Mouse (Mus musculus) monocyte, adult 2 months (primary cell): ENCODE data around the gene Bcar3.

Source experiments
- DNase-seq, 2 experiments: peaks; one replicate each; pipeline ENCODE4 v3.0.0; 2022; ENCODE audit warnings: low spot score in 2 of 2, low read depth in 1 of 2

The Bcar3 gene

DNA sequence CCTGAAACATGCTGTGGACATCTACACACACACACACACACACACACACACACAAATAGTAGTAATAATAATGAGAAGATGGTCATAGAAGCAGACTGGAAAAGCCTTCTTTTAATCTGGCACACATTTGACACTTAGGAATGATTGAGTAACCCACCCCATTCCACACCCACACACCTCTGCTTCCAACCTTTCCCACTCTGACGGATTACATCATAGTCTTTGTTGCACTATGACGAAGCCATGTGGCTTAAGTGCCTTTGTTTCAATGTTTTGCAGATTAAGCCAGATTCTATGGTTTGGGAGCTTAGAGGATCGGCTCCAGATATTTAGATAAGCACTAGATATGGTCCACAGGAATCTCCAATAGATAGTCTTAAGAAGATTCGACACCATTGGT is 42.1 kb downstream of the Bcar3 start:
- DNase-seq: no peak

- no peak for DNase-seq
Observed at GRCm38 (mm10) chr3:122337992-122338391, 44.1 kb downstream of the Bcar3 start.

GRCm38 (mm10) chr3:122338897-122339296 is 45.0 kb downstream of the Bcar3 start:
- DNase-seq: no peak

- peak in 1 of 2 experiments; percentile 13 for DNase-seq
Observed at GRCm38 (mm10) chr3:122340135-122341068, 46.5 kb downstream of the Bcar3 start.

GRCm38 (mm10) chr3:122343437-122343853 is 49.5 kb downstream of the Bcar3 start:
- no peak for DNase-seq

GRCm38 (mm10) chr3:122344350-122344749 is 50.4 kb downstream of the Bcar3 start:
- DNase-seq: no peak

DNA sequence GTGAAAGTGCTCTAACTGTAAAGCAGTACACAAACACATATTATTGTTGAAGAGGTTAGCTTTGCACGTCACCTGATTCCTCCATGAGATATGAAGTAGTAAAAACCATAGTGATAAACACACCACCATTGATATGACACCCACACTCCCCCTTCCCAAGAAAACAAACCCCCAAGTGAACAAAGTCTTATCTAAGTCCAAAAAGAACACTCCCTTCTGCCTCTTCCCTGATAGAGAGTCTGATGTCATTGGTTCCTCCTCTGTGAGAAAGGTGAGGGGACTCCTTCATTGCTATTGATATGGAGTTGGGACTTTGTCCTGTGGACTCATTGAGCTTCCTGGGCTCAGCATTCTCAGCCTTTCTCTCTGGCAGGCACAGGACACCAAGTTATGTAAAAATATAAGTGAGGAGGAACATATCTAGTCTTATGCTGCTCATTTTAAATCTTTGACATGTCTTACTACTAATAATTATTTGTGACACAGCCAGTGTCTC is 52.1 kb downstream of the Bcar3 start:
- no peak for DNase-seq

DNA sequence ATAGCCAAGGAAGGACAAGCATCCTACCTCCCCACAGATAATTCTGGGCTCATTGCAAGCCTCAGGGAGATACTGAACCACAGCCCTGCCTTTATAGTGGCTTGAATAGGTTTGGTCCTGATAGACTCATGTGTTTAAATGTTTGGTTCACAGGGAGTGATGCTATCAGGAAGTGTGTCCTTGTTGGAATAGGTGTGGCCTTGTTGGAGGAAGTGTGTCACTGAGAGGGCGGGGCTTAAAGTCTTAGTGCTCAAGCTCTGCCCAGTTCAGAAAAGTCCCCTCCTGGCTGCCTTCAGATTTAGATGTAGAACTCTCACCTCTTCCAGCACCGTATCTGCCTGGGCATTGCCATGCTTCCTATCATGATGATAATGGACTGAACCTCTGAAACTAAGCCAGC is 52.7 kb downstream of the Bcar3 start:
- DNase-seq: no peak

DNA sequence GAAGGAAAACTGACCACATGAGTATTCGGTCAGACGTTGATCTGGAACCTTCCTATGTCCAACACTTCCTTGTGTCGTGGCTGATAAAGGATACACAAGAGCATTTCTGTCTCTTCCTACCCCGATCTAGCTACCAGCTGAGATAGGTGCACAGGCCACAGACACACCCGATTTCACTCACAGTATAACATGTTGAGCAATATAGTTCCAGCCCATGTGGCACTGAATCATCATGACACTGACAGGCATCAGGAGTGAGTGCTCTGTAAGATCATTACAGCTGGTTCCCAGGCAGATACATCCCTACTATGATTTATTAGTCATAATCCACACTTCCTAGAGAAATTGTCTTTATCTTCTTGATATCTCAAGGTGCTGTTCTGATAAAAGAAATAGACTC is 54.7 kb downstream of the Bcar3 start:
- peak in 1 of 2 experiments; percentile 2 for DNase-seq

DNA sequence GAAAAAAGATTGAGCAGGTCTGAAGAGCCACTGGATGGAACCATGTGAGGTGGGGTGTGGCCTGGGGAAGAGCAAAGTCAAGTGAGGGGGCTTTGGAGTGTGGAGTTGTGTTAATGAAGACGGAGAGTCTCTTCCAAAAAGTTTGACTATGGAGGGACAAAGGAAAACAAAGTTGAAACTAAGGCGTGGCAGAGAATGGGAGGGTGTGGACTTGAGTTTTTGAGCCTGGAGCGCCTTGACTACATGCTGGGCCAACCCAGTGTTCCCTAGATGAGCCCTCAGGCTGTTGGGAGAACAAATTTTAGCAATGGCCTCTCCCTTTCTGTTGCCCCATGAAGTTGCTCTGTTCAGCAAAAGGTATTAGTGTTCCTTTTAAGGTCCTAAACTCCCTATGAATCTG is 58.9 kb downstream of the Bcar3 start:
- no peak for DNase-seq

DNA sequence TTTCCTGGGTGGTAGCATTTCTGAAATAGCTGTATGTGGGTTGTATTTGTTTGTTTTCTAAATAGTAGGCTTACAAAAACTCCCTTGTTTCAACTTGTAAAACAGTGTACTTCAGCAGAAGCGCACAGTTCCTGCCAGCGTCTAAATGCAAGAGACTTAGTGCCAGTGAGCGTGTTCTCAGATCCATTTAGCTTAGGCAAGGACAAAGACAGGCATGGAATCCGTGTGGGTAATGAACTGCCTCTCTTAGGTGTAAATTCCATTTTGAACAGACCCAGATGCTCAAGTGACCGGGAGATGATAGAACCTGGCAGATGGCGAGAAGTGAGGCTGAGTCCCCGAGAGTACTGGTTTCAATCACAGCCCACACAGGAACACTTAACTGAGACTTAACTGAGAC is 65.5 kb downstream of the Bcar3 start:
- DNase-seq: no peak

DNA sequence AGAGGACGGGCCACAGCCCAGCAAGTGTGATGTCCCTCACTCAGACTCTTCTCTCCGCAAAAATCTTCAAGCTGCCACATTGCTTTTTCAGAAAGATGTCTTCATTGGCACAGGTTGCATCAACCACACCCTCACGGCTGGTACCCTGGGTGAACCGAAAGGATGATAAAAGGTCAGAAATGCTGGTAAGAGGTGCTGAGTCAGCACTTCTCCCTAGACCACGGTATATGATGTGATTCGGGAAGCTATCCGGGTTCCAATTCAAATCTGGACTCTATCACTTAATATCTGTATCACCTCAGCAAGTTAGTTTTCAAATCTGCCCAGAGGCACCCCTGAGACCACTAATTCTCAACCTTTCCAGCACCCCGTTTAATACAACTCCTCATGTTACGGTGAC is 66.0 kb downstream of the Bcar3 start:
- no peak for DNase-seq

GRCm38 (mm10) chr3:122360721-122361138 is 66.8 kb downstream of the Bcar3 start:
- no peak for DNase-seq

DNA sequence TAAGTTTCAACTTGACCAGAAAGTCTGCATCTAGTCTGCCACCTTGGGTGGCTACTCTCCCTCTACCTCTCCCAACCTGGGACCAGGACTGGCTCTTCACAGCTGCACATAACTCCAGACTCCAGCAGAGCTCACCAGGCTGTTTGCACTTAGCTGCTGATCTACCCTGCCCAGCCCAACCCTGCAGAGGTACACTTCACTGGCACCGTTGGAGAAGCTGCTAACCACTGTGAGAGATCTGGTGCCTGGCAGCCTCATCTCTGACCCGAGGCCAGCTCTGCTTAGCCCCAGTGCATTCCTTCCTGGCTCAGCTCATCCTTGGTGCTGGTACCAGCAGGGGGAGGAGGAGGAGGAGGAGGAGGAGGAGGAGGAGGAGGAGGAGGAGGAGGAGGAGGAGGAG is 68.8 kb downstream of the Bcar3 start:
- no peak for DNase-seq

DNA sequence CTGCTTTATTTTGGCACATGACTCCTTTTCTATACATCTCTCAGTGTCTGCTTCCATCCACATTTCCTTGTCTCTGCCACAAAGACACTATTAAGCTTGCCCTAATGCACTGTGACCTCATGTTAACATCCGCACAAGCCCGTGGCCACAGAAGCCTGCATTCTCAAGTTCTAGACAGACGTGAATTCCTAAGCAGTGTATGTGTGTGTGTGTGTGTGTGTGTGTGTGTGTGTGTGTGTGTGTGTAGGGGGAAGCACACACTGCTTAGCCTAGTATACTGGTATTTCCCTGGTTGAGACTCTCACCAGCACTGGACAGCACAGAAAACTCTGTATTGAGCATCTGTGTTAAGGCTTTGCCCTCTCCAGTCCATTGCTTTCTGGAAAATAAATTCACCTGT is 70.6 kb downstream of the Bcar3 start:
- DNase-seq: no peak

DNA sequence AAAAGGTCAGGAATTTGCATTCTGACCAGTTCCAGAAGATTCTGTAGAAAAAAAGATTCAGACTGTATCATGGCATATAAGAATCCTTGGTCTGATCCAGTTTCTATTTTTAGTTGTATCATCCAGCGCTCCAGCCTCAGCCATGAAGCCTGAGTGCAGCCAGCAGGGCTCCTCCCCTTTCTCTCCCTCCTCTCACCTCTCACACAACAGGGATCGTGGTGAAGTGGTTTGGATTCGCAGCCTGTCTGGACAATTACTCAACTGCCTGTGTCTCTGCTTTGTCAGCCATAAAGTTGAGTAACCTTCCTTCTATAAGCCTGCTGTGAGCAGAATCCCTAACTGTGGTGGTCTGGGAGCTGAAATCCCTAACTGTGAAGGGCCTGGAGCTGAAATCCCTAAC is 71.4 kb downstream of the Bcar3 start:
- DNase-seq: no peak

GRCm38 (mm10) chr3:122371646-122372341 is 77.9 kb downstream of the Bcar3 start:
- no peak for DNase-seq

GRCm38 (mm10) chr3:122372617-122373016 is 78.7 kb downstream of the Bcar3 start:
- no peak for DNase-seq

DNA sequence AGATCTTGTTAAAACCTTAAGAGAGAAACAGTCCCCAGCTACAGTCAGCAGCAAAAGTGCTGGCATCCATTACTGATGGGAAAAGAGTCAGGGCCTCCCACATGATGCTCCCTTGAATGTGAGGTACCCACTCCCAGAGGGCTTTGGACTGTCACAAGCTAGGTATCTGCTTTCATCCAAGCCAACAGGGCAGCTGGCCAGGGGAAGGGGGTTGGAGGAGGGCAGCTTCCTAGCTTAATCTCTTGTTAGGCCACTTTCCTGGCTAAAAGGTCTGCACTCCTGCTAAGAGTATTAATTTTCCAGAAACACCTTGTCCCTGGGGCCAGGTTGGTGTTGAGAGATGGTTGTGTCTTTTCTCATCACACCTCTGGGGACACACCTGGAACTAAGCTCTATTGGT is 82.1 kb downstream of the Bcar3 start:
- DNase-seq: no peak

DNA sequence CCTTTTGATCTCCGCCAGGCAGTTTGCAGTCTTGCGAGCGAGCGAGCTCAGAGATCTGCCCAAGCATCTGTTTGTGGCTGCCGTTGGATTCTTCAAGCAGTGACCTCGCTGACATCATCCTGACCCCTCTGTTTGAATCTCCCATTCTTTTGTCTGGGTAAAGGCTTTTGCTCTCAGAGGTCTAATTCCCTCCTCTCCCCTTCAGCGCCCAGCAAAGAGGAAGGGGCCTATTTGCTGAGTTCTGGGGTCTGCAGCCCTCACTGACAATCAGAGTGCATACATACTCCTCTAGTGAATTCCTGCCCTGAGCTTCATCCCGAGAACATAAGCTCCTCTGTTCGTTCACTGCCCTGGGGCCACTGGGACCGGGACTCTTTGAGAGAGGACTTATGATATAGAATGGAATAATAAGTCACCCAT is 82.5 kb downstream of the Bcar3 start:
- no peak for DNase-seq

DNA sequence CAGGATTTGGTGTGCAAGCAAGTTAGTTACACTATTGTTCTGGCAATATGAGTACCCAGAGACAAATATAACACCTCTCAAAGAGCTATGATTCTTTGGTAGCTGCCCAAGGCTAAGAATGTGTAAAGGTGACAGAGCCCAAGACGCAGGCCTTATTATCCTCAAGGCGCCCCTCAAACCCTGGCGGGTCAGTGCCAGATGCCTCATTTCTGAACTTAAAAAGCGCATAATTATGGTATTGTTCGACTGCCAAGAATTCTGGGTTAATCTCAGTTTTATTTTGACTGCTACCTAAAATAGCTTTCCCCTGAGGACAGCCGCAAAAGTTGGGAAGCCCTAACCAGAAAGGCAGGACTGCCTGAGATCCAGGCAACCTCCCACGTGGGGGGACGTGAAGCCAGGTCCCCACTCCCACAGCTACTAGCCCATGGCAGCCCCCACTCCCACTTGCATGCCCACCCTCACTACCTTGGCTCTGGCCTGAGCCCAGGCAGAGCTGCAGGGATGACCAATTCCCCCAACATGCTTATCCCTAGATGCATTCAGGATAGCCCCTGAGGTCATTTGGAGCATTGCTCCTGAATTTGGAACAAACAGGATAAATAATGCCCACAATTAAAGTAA is 83.0 kb downstream of the Bcar3 start:
- no peak for DNase-seq

DNA sequence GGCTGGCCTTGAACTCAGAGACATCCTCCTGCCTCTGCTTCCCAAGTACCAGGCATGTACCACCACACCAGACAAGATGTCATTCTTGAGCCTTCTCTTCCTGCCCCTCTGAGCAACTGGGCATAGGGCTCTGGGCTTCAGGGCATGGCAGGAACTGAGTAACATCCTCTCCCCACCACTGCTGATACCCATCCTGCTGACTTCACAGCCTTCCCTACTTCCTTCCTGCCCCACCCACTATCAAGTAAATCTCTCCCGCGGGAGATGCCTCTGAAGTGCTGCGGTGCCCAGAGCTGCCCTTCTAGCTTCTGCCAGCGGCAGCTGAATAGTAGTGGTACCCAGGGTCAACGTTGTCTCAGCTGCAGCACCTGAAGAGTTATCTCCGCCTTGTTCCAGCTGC is 84.7 kb downstream of the Bcar3 start:
- no peak for DNase-seq
